Mouse (Mus musculus) lung, adult 2 months (tissue): Measurements from ENCODE around the gene Gm10382.

Experiments used
- CTCF ChIP-seq: fragments of 200-500 bp; IDR thresholded peaks from 2 replicates; pipeline ENCODE4 v1.5.1; 2011; ENCODE audit warnings: mild to moderate bottlenecking, low read length, control low read depth; ENCODE audit not compliant: insufficient read depth
- POLR2A ChIP-seq: fragments of 200-500 bp; IDR thresholded peaks from 2 replicates; pipeline ENCODE4 v1.6.1; 2011; ENCODE audit warnings: low read depth, mild to moderate bottlenecking, control low read depth, low read length, borderline replicate concordance; ENCODE audit errors: extremely low read depth

- no peak for TF ChIP-seq CTCF
- 0 out of 2 replicates have a peak, but pooled peaks have one; percentile 12 for TF ChIP-seq POLR2A
Measured at GRCm38 (mm10) chr5:125393622-125394603, 4.8 kb downstream of the Gm10382 start.
